Mouse (Mus musculus) cerebellum, adult 11 months (tissue): ENCODE measurements around the gene Dnajb8.

ENCODE experiments used
- DNase-seq: peaks from one replicate; pipeline ENCODE4 v3.0.0; 2022

The Dnajb8 gene

GRCm38 (mm10) chr6:88199718-88200692 is 22.1 kb upstream of the Dnajb8 start:
- DNase-seq, result no peak

GRCm38 (mm10) chr6:88200693-88201609 is 21.1 kb upstream of the Dnajb8 start:
- DNase-seq, result no peak

GRCm38 (mm10) chr6:88201926-88202700 is 20.0 kb upstream of the Dnajb8 start:
- DNase-seq, result no peak

DNA sequence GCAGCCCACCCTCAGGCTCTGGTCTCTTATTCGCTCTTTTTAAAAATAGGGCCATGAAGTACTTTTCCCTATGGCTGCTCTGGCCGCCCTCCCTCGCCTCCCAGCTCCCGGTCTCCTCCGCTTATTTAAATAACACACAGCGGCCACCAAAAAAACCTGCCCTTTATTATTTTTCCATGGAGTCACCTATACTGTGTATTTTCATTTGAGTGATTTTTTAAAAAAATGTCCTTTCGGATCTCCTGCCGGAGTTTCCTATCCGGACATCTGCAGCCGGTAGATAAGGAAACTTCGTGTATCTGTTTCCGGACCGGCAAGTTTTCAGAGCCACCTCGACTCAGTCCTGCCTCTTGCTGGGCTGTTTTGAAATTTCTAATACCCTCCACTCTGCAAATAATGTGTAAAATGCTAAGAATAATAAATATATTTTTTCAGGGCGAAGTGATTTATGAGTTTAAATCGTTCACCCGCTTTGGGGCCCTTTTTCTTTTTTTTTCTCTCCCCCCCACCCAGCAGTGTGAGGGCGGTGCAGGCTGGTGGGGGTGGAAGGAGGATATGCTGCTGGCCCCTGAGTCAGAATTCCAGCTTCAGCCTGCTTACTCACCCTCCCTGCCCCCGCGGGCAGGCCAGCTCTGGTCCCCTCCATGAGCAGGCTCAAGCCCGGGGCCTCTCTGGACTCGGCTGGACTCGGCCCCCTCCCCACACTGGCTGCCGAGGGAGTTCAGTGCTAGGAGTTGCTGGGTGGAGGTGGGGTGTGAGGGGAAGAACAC is 19.0 kb upstream of the Dnajb8 start:
- DNase-seq, result no peak

GRCm38 (mm10) chr6:88203791-88204405 is 18.2 kb upstream of the Dnajb8 start:
- no peak for DNase-seq

DNA sequence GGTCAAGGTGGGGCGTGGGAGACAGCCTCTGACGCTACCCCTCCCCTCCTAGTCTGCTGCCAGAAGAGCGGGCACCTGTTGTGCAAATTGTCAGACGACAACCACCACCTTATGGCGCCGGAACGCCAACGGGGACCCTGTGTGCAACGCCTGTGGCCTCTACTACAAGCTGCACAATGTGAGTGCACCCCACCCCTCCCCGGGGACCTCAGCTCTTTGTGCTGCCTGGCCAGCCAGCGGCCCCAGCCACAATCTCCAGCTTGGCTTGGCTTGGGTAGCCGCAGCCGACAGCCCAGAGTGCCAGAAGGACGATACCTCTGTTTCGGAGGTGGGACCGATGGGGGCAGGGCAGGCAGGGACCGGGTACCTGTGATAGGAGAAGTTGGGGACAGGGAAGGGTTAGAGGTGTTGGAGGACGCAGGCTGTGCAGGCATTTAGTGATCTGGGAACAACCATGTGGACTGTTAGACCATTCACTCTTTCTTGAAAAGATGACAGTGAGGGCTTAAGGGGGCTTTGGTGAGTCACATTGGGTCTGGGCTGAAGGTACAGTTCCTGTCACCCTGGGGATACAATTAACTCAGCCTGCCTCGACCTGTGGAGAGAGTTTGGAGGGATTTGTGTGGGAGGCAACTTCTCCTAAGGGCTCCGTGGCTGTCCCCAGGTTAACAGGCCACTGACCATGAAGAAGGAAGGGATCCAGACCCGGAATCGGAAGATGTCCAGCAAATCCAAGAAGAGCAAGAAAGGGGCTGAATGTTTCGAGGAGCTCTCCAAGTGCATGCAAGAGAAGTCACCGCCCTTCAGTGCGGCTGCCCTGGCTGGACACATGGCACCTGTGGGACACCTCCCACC is 17.3 kb upstream of the Dnajb8 start:
- DNase-seq, result no peak

- DNase-seq, result no peak
Measured at GRCm38 (mm10) chr6:88205386-88205700, 16.7 kb upstream of the Dnajb8 start.

DNA sequence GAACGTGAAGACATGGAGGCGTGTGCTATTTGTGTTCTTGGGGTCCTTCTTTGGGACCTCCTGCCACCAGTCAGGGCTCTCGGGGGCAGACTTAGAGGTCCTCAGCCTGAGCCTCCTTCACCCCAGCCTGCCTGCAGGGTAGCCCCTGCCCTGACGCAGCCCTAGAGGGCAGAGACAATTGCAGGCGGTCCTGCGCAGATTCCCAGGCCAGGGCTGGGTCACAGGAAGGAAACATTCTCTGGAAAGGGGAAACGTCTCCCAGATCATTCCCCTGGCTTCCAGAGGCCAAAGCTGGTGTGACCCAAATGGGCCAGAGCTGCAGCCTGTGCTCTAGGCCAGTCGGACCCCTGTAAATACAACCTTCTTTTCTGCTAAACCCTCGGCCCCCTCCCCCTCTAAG is 16.1 kb upstream of the Dnajb8 start:
- DNase-seq, result no peak

DNA sequence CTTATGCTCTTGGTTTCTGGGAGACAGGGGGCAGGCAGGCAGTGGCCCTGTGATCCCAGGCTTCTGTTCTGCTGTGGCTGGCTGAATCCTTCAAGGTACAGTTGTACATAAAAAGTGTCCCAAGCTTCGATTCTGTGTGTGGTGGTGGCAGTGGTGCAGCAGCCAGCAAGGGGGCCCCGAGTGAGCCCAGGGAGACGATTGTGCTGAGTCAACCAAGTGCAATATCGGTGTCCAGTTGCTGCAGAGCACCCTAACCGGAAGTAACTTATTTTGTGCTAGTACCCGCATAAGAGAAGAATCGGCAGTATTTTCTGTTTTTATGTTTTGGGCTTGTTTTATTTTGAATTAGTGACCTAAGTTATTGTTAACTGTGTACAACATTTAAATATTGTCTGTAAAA is 15.5 kb upstream of the Dnajb8 start:
- DNase-seq, result no peak

DNA sequence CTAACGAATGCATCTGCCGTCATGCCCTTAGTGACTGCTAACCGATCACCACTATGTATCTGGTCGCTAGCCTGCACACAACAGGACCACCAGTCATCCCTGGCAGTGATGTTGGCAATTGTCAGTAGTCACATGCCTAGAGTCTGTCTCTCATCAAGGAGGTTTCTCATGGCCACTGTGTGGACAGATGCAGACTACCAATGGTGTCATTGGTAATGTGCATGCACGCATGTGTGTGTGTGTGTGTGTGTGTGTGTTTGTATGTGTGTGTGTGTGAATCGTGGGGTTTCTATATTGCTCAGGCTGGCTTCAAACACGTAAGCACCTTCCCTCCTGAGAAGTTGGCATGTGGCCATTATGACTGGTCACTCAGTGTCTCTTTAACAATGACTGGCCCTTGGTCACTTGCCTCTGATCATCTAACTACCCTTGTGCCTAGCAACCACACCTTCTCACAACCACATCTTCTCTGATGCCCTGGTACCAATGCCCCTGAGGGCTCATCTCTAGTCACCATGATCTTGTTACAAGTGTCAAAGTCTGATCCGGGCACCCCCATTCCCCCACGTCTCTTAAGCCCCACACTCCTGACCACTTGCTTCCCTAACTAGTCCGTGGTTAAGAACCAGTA is 14.6 kb upstream of the Dnajb8 start:
- DNase-seq, result no peak

DNA sequence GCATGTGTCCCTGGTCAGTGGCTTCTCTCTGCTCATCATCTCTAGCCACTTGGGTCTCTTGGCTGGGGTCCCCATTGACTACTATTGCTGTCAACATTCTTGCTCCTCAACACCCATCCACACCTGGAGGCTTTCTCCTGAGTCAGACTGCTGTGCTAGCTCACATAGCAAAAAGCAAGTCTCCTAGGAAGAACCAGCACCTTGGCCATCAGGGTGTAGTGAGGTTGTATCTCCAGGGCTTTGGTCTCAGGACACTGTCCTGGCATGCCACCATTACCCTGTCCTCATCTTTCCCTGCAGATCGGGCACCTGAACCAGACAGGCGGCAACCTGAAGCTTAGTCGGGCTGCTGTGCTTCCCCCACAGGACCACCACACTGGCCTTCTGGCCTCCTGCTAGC is 13.7 kb upstream of the Dnajb8 start:
- DNase-seq, result no peak

DNA sequence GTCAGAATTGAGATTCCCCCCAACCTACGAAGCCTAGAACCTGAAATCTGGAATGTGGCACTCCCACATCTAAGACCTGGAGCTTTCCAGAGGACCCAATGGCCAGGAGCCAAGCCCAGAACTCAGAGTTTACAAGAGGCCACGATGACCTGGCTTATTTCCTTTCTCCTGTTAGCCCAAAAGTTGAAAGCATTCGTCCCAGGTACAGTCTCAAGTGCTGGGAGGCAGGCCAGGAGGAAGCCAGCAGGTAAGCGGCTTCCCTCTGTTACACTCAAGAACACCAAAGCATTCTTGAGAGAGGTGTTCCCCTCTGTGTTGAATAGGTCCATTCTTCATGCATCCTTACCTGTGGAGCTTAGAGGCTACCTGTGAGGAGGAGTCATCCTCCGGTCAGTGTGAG is 12.6 kb upstream of the Dnajb8 start:
- no peak for DNase-seq

- DNase-seq, result no peak
Measured at GRCm38 (mm10) chr6:88210182-88210581, 11.9 kb upstream of the Dnajb8 start.

GRCm38 (mm10) chr6:88215797-88216196 is 6.3 kb upstream of the Dnajb8 start:
- no peak for DNase-seq

- no peak for DNase-seq
Measured at GRCm38 (mm10) chr6:88216199-88216598, 5.9 kb upstream of the Dnajb8 start.

GRCm38 (mm10) chr6:88219094-88219493 is 3.0 kb upstream of the Dnajb8 start:
- no peak for DNase-seq

GRCm38 (mm10) chr6:88226570-88226994 is 4.5 kb downstream of the Dnajb8 start:
- no peak for DNase-seq

- DNase-seq, result no peak
Measured at GRCm38 (mm10) chr6:88227537-88227936, 5.5 kb downstream of the Dnajb8 start.

DNA sequence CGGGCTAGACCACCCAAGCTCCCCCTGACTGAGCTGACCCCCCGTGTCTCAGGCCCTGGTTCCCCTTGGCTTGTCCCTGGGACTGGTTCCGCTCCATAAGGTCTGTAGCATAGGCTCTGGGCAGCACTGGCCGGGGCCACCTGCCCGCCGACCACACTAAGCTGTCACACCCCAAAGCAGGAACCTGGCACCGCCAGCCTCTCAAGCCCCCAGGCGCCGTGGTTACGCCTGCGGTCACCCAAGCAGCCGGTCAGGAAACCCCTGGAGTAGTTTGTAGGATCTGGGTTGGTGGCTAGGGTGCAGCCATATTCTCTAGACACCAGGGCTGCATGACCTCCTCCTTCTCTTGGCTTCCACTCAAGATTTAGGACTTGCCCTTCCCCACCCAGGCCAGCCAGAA is 7.2 kb downstream of the Dnajb8 start:
- no peak for DNase-seq

- no peak for DNase-seq
Measured at GRCm38 (mm10) chr6:88231821-88232220, 9.8 kb downstream of the Dnajb8 start.
